Comparison of ENCODE assay signal across 25 mouse cellular contexts in the genomic region with DNA sequence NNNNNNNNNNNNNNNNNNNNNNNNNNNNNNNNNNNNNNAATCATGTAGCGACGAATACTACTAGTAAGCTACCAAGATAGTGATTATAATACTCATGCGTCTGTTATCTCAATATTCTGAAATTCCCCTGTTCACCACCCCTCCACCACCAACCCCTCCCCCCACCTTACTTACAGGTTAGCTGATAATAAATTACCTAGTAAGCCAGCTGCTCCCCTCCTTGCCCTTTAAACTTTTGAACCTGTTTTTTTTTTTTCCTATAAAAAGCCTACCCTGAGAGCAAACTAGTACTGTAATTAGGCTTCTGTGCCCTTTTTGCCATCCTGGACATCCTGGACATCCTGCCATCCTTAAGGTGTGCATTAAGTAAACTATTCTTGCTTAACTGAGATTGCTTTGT.
"Had no signal": no experiment of that assay in that cellular context is flagged by ENCODE, and none has a peak within 500 bp of the region (broad histone marks: within the 10 kb centered on the region; RNA-seq: fewer than 3 reads in every experiment).

No protein-coding gene starts in this region.

- H3K36me3 ChIP-seq: kidney, embryonic 15.5 days; limb, embryonic 12.5 days; limb, embryonic 15.5 days; liver, embryonic 15.5 days; lung, embryonic 15.5 days; midbrain, embryonic 12.5 days; midbrain, embryonic 15.5 days; neural tube, embryonic 12.5 days; neural tube, embryonic 15.5 days had no signal

- H3K4me1 ChIP-seq: kidney, embryonic 15.5 days; limb, embryonic 12.5 days; limb, embryonic 15.5 days; liver, embryonic 15.5 days; lung, embryonic 15.5 days; midbrain, embryonic 12.5 days; midbrain, embryonic 15.5 days; neural tube, embryonic 12.5 days; neural tube, embryonic 15.5 days had no signal

- H3K9me3 ChIP-seq: kidney, embryonic 15.5 days; limb, embryonic 12.5 days; limb, embryonic 15.5 days; liver, embryonic 15.5 days; lung, embryonic 15.5 days; midbrain, embryonic 12.5 days; midbrain, embryonic 15.5 days; neural tube, embryonic 12.5 days; neural tube, embryonic 15.5 days had no signal

- H3K27me3 ChIP-seq: kidney, embryonic 15.5 days; limb, embryonic 12.5 days; limb, embryonic 15.5 days; liver, embryonic 15.5 days; lung, embryonic 15.5 days; midbrain, embryonic 12.5 days; midbrain, embryonic 15.5 days; neural tube, embryonic 12.5 days; neural tube, embryonic 15.5 days had no signal

- H3K27ac ChIP-seq: kidney, embryonic 15.5 days; limb, embryonic 12.5 days; limb, embryonic 15.5 days; liver, embryonic 15.5 days; lung, embryonic 15.5 days; midbrain, embryonic 12.5 days; midbrain, embryonic 15.5 days; neural tube, embryonic 12.5 days; neural tube, embryonic 15.5 days; stomach, postnatal 0 days had no signal

- ATAC-seq: midbrain, embryonic 15.5 days had no signal

- DNase-seq: kidney, adult 11 months; kidney, adult 8-10 months; kidney, postnatal 10 days; kidney, postnatal 36 days; layer of hippocampus, postnatal 36 days; left cerebral cortex, postnatal 4 days; lung, adult 18-20 months; lung, postnatal 10 days; lung, postnatal 36 days; right cerebral cortex, adult 18-20 months; right cerebral cortex, postnatal 14 days; right cerebral cortex, postnatal 4 days; thymus, adult 2 months; thymus, postnatal 14 days; thymus, postnatal 4 days had no signal

- H3K9ac ChIP-seq: kidney, embryonic 15.5 days; limb, embryonic 12.5 days; limb, embryonic 15.5 days; liver, embryonic 15.5 days; lung, embryonic 15.5 days; midbrain, embryonic 12.5 days; midbrain, embryonic 15.5 days; neural tube, embryonic 12.5 days; neural tube, embryonic 15.5 days had no signal

- H3K4me3 ChIP-seq: kidney, embryonic 15.5 days; limb, embryonic 12.5 days; limb, embryonic 15.5 days; liver, embryonic 15.5 days; lung, embryonic 15.5 days; midbrain, embryonic 12.5 days; midbrain, embryonic 15.5 days; neural tube, embryonic 12.5 days; neural tube, embryonic 15.5 days had no signal
